Mouse (Mus musculus) midbrain, embryonic 12.5 days (tissue): Measurements from ENCODE around the gene Palm3. TPM values are rescaled to one million over a fixed set of nuclear protein-coding genes. Genes with fewer than 3 reads are reported as not detected.

Source experiments
- ATAC-seq: fragments of 200-750 bp; cut with Nextera tagmentation; 2 replicates; pipeline ENCODE4 v1.8.0; 2017; ENCODE audit warnings: low read depth, moderate TSS enrichment, moderate library complexity; ENCODE audit not compliant: low FRiP score
- H3K27ac ChIP-seq: fragments of 300-500 bp; sonication (generic); replicated peaks from 2 replicates; pipeline ENCODE4 v1.5.1; 2016; ENCODE audit warnings: mild to moderate bottlenecking
- H3K27me3 ChIP-seq: fragments of 300-500 bp; sonication (generic); 2 replicates; pipeline ENCODE4 v1.6.1; 2016; ENCODE audit warnings: mild to moderate bottlenecking
- H3K36me3 ChIP-seq: fragments of 300-500 bp; sonication (generic); 2 replicates; pipeline ENCODE4 v1.6.1; 2016
- H3K4me1 ChIP-seq: fragments of 300-500 bp; sonication (generic); 2 replicates; pipeline ENCODE4 v1.6.1; 2016
- H3K4me2 ChIP-seq: fragments of 300-500 bp; sonication (generic); replicated peaks from 2 replicates; pipeline ENCODE4 v1.6.1; 2016; ENCODE audit warnings: mild to moderate bottlenecking, moderate library complexity
- H3K4me3 ChIP-seq: fragments of 300-500 bp; sonication (generic); 2 replicates; pipeline ENCODE4 v1.5.1; 2016; ENCODE audit warnings: mild to moderate bottlenecking
- H3K9ac ChIP-seq: fragments of 300-500 bp; sonication (generic); replicated peaks from 2 replicates; pipeline ENCODE4 v1.6.1; 2016; ENCODE audit warnings: mild to moderate bottlenecking, moderate library complexity
- H3K9me3 ChIP-seq: fragments of 300-500 bp; sonication (generic); 2 replicates; pipeline ENCODE4 v1.6.1; 2016; ENCODE audit warnings: mild to moderate bottlenecking
- WGBS: fragments of 180-500 bp; shearing (Covaris S2); methylation state at CpG from one replicate; pipeline ENCODE4 v1.1.7; 2016; 5-methylcytosine and 5-hydroxymethylcytosine counted together
- polyA plus RNA-seq: library from polyadenylated mRNA; unstranded; fragments of >200 nt; fragmentation: Nextera tagmentation; extraction: Ambion mirVana; gene quantifications from 2 replicates; pipeline ENCODE4 v1.2.1, GENCODE M21; 2016

Palm3 gene
- polyA plus RNA-seq, 1 experiment from 2014 or later, result 3.9 TPM

- H3K9ac ChIP-seq, result no peak overlapping the region
- 92% methylated on average over 2 of the region's 2 CpGs for WGBS
- H3K4me1 ChIP-seq, result no peaks in the 10 kb centered on the region
- no peak overlapping the region for H3K4me2 ChIP-seq
- ATAC-seq, result no peak
- H3K27ac ChIP-seq, result no peak overlapping the region
- H3K36me3 ChIP-seq, result no peaks in the 10 kb centered on the region
- no peaks in the 10 kb centered on the region for H3K27me3 ChIP-seq
- no peaks in the 10 kb centered on the region for H3K9me3 ChIP-seq
- H3K4me3 ChIP-seq, result no peak overlapping the region
Measured at GRCm38 (mm10) chr8:84060245-84060644, 39.0 kb downstream of the Palm3 start.

- no peak overlapping the region for H3K4me3 ChIP-seq
- H3K27me3 ChIP-seq, result no peaks in the 10 kb centered on the region
- H3K4me1 ChIP-seq, result peaks cover 16% of the 10 kb centered on the region
- no peak overlapping the region for H3K4me2 ChIP-seq
- no peak overlapping the region for H3K27ac ChIP-seq
- 76% methylated on average over 8 of the region's 8 CpGs for WGBS
- H3K9me3 ChIP-seq, result no peaks in the 10 kb centered on the region
- no peaks in the 10 kb centered on the region for H3K36me3 ChIP-seq
- ATAC-seq, result no peak
- H3K9ac ChIP-seq, result no peak overlapping the region
Measured at GRCm38 (mm10) chr8:84063861-84064610, 42.8 kb downstream of the Palm3 start.

DNA sequence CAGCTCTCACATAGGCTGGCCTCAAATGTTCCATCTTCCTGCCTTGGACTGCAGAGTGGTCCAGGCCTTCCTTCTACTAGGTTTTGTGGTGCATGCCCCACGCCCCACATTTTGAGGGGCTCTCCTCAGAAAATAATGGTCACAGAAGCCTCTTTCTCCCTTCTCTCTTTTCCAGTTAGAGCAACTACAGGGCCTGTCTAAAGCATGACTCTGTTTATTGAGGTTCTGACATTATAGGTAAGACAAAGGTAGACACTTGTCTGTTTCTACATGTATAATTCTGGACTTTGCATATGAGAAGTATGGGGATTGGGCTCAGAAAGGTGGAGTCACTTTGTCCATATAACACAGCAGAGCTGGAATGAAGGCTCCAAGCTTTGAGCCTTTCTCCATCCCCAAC is 43.8 kb downstream of the Palm3 start, which contains the start of gene Gm10643:
TSS of gene Gm10643 (minus strand) at position 101 of the 400 bp plus-strand sequence.
- H3K4me1 ChIP-seq, result peaks cover 26% of the 10 kb centered on the region
- no peaks in the 10 kb centered on the region for H3K9me3 ChIP-seq
- H3K27me3 ChIP-seq, result no peaks in the 10 kb centered on the region
- H3K9ac ChIP-seq, result peak within 1 kb of the TSS; percentile 48
- WGBS, result 80% methylated on average over 1 of the region's 1 CpGs
- ATAC-seq, result no peak
- peak within 1 kb of the TSS; percentile 60 for H3K27ac ChIP-seq
- H3K4me3 ChIP-seq, result peak within 1 kb of the TSS; percentile 97
- peak within 1 kb of the TSS; percentile 60 for H3K4me2 ChIP-seq
- H3K36me3 ChIP-seq, result no peaks in the 10 kb centered on the region

- no peaks in the 10 kb centered on the region for H3K36me3 ChIP-seq
- H3K27me3 ChIP-seq, result no peaks in the 10 kb centered on the region
- ATAC-seq, result no peak
- H3K4me2 ChIP-seq, result peak overlapping the region; percentile 60
- H3K9me3 ChIP-seq, result no peaks in the 10 kb centered on the region
- peaks cover 30% of the 10 kb centered on the region for H3K4me1 ChIP-seq
- H3K4me3 ChIP-seq, result peak overlapping the region; percentile 97
- peak overlapping the region; percentile 48 for H3K9ac ChIP-seq
- WGBS, result 28% methylated on average over 5 of the region's 5 CpGs
- H3K27ac ChIP-seq, result peak overlapping the region; percentile 60; the same call in 1 of the 2 replicates
Measured at GRCm38 (mm10) chr8:84065457-84066072, 44.3 kb downstream of the Palm3 start.

DNA sequence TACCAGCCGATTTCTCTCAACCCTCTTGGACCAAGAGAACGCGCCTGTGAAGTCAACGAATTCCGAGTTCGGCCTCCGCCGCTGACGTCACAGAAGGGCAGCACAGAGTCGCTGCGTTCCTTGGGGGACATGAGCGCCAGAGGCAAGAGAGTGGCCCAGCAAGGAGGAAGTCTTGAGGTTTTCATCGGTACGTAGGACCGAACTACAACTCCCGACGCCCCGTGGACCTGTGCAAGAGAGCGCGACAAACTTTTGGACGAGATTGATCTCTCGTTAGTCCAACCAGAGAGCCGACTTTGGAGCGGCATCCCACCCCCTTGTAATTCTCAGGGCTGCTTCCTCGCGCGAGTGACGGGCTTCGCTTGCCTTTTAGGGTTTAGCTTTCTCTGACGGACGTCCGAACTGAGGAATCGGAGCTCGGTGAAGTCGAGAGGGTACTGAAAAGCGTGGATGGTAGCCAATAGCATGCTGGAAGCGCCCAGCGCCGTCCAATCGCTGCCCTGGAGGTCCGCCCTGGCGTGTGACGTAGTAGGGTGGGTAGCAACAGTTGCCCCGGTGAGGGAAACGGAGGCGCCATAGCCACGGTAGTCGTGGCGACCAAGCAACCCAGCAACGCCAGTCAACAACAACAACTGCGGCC is 45.1 kb downstream of the Palm3 start, which contains the start of gene Rfx1:
TSS of gene Rfx1 (plus strand) at position 544 of the 640 bp plus-strand sequence.
- Histone ChIP-seq H3K9me3 (no peaks in the 10 kb centered on the region), H3K27ac (peak within 1 kb of the TSS; percentile 96), H3K27me3 (no peaks in the 10 kb centered on the region), H3K4me3 (peak within 1 kb of the TSS; percentile 97), H3K4me1 (peaks cover 30% of the 10 kb centered on the region), H3K4me2 (peak within 1 kb of the TSS; percentile 60), H3K36me3 (no peaks in the 10 kb centered on the region), H3K9ac (peak within 1 kb of the TSS; percentile 72)
- ATAC-seq, result peak; percentile 99
- WGBS, result 0% methylated on average over 51 of the region's 51 CpGs

- Histone ChIP-seq H3K27me3 (no peaks in the 10 kb centered on the region), H3K4me2 (peak overlapping the region; percentile 51), H3K9ac (peak overlapping the region; percentile 72), H3K36me3 (no peaks in the 10 kb centered on the region), H3K4me1 (peaks cover 33% of the 10 kb centered on the region), H3K27ac (peak overlapping the region; percentile 96), H3K9me3 (no peaks in the 10 kb centered on the region), H3K4me3 (peak overlapping the region; percentile 97)
- WGBS, result 1% methylated on average over 46 of the region's 58 CpGs
- peak; percentile 71 for ATAC-seq
Measured at GRCm38 (mm10) chr8:84067047-84067573, 45.8 kb downstream of the Palm3 start.

GRCm38 (mm10) chr8:84067911-84068310 is 46.6 kb downstream of the Palm3 start:
- Histone ChIP-seq H3K4me1 (peaks cover 41% of the 10 kb centered on the region), H3K9ac (no peak overlapping the region; the same call in 1 of the 2 replicates)
- WGBS, result 85% methylated on average over 7 of the region's 7 CpGs

DNA sequence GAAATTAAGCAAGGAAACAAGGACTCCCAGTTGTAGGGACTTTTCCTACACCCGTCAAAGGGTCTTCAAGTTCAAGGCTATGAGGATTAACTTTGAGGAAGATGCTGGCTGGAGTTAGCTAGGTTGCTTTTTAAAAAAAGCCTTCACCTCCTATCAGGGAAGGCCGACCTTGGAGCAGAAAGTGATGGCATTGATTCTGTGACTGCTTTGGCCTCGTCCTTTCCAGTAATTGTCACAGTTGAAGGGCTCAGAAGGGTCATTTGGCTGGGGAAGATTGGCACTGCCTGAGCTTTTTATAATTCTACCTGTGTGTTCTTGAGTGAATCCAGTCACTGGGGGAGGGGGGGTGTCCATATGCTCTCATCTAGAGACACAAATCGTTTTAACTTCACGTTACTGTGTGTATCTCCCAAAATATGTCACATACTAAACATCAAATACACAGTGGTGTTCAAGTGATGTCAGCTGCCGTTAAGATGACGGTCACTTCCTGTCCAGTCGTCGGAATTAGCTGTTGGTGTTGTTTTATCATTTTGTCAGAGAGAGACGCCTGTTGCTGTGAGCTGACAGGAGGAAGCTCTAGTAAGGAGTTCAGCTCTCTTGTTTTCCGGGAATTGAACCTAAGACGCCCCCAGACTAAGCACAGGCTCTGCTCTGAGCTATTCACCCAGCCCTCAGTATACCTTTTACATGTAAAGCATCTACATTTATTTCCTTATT is 47.2 kb downstream of the Palm3 start:
- H3K4me1 ChIP-seq, result peaks cover 47% of the 10 kb centered on the region
- H3K36me3 ChIP-seq, result no peaks in the 10 kb centered on the region
- 79% methylated on average over 12 of the region's 12 CpGs for WGBS
- H3K9me3 ChIP-seq, result no peaks in the 10 kb centered on the region
- peak overlapping the region; percentile 51; the same call in 1 of the 2 replicates for H3K4me2 ChIP-seq
- ATAC-seq, result no peak
- H3K4me3 ChIP-seq, result no peak overlapping the region
- H3K9ac ChIP-seq, result peak overlapping the region; percentile 2; the same call in 1 of the 2 replicates
- no peaks in the 10 kb centered on the region for H3K27me3 ChIP-seq
- H3K27ac ChIP-seq, result no peak overlapping the region

More at GRCm38 (mm10) chr8:84067911-84068310, 46.6 kb downstream of the Palm3 start:
- Histone ChIP-seq H3K4me3 (peak overlapping the region; percentile 97), H3K9me3 (no peaks in the 10 kb centered on the region), H3K4me2 (peak overlapping the region; percentile 51), H3K36me3 (no peaks in the 10 kb centered on the region), H3K27ac (no peak overlapping the region), H3K27me3 (no peaks in the 10 kb centered on the region)
- no peak for ATAC-seq

- Histone ChIP-seq H3K36me3 (no peaks in the 10 kb centered on the region), H3K4me1 (peaks cover 52% of the 10 kb centered on the region), H3K9me3 (no peaks in the 10 kb centered on the region), H3K4me3 (no peak overlapping the region), H3K27ac (no peak overlapping the region), H3K27me3 (no peaks in the 10 kb centered on the region), H3K9ac (0 out of 2 replicates have a peak overlapping the region, but pooled peaks have one; percentile 2), H3K4me2 (no peak overlapping the region)
- 42% methylated on average over 1 of the region's 1 CpGs for WGBS
- ATAC-seq, result no peak
Measured at GRCm38 (mm10) chr8:84069169-84069568, 47.9 kb downstream of the Palm3 start.

- WGBS, result 63% methylated on average over 2 of the region's 2 CpGs
- H3K9me3 ChIP-seq, result no peaks in the 10 kb centered on the region
Measured at GRCm38 (mm10) chr8:84069750-84070149, 48.5 kb downstream of the Palm3 start.

GRCm38 (mm10) chr8:84070241-84070640 is 49.0 kb downstream of the Palm3 start:
- H3K4me3 ChIP-seq, result no peak overlapping the region
- no peaks in the 10 kb centered on the region for H3K36me3 ChIP-seq
- no peak overlapping the region; the same call in 1 of the 2 replicates for H3K9ac ChIP-seq
- H3K9me3 ChIP-seq, result no peaks in the 10 kb centered on the region
- H3K4me2 ChIP-seq, result no peak overlapping the region
- H3K27ac ChIP-seq, result no peak overlapping the region
- ATAC-seq, result no peak
- WGBS, result 87% methylated on average over 5 of the region's 5 CpGs
- H3K4me1 ChIP-seq, result peaks cover 52% of the 10 kb centered on the region
- no peaks in the 10 kb centered on the region for H3K27me3 ChIP-seq

More at GRCm38 (mm10) chr8:84069750-84070149, 48.5 kb downstream of the Palm3 start:
- no peak overlapping the region; the same call in 1 of the 2 replicates for H3K9ac ChIP-seq
- H3K27ac ChIP-seq, result no peak overlapping the region
- H3K4me2 ChIP-seq, result no peak overlapping the region
- H3K4me3 ChIP-seq, result no peak overlapping the region
- H3K4me1 ChIP-seq, result peaks cover 52% of the 10 kb centered on the region
- no peaks in the 10 kb centered on the region for H3K36me3 ChIP-seq
- H3K27me3 ChIP-seq, result no peaks in the 10 kb centered on the region
- no peak for ATAC-seq
